Mouse (Mus musculus): ENCODE data around the gene Klhdc4. TPM values are rescaled to one million over a fixed set of nuclear protein-coding genes. Genes with fewer than 3 reads are reported as not detected.

The Klhdc4 gene
- total RNA-seq, 1 experiment from 2014 or later: 25.7 TPM

GRCm38 (mm10) chr8:121788786-121789185 lies 40.6 kb downstream of the Klhdc4 start:
- no peak for ATAC-seq (replicated peaks in 1 of 2; ENCODE audit: insufficient read depth in 1 of 2, low FRiP score in 2 of 2, low TSS enrichment in 1 of 2, low read depth in 1 of 2, poor library complexity in 2 of 2, severe bottlenecking in 2 of 2)

- no peak for ATAC-seq (replicated peaks in 1 of 2; ENCODE audit: insufficient read depth in 1 of 2, low FRiP score in 2 of 2, low TSS enrichment in 1 of 2, low read depth in 1 of 2, poor library complexity in 2 of 2, severe bottlenecking in 2 of 2)
Measured at GRCm38 (mm10) chr8:121786542-121786941, 42.8 kb downstream of the Klhdc4 start.

GRCm38 (mm10) chr8:121782493-121782892 lies 46.9 kb downstream of the Klhdc4 start:
- no peak for ATAC-seq (replicated peaks in 1 of 2; ENCODE audit: insufficient read depth in 1 of 2, low FRiP score in 2 of 2, low TSS enrichment in 1 of 2, low read depth in 1 of 2, poor library complexity in 2 of 2, severe bottlenecking in 2 of 2)

GRCm38 (mm10) chr8:121773876-121774275 lies 55.5 kb downstream of the Klhdc4 start:
- ATAC-seq (replicated peaks in 1 of 2; ENCODE audit: insufficient read depth in 1 of 2, low FRiP score in 2 of 2, low TSS enrichment in 1 of 2, low read depth in 1 of 2, poor library complexity in 2 of 2, severe bottlenecking in 2 of 2): no peak

- no peak for ATAC-seq (replicated peaks in 1 of 2; ENCODE audit: insufficient read depth in 1 of 2, low FRiP score in 2 of 2, low TSS enrichment in 1 of 2, low read depth in 1 of 2, poor library complexity in 2 of 2, severe bottlenecking in 2 of 2)
Measured at GRCm38 (mm10) chr8:121770845-121771752, 58.3 kb downstream of the Klhdc4 start.

- no peak for ATAC-seq (replicated peaks in 1 of 2; ENCODE audit: insufficient read depth in 1 of 2, low FRiP score in 2 of 2, low TSS enrichment in 1 of 2, low read depth in 1 of 2, poor library complexity in 2 of 2, severe bottlenecking in 2 of 2)
Measured at GRCm38 (mm10) chr8:121769621-121770020, 59.7 kb downstream of the Klhdc4 start.

- ATAC-seq (replicated peaks in 1 of 2; ENCODE audit: insufficient read depth in 1 of 2, low FRiP score in 2 of 2, low TSS enrichment in 1 of 2, low read depth in 1 of 2, poor library complexity in 2 of 2, severe bottlenecking in 2 of 2): no peak
Measured at GRCm38 (mm10) chr8:121769095-121769494, 60.3 kb downstream of the Klhdc4 start.

GRCm38 (mm10) chr8:121765594-121766138 lies 63.7 kb downstream of the Klhdc4 start:
- no peak for ATAC-seq (replicated peaks in 1 of 2; ENCODE audit: insufficient read depth in 1 of 2, low FRiP score in 2 of 2, low TSS enrichment in 1 of 2, low read depth in 1 of 2, poor library complexity in 2 of 2, severe bottlenecking in 2 of 2)

GRCm38 (mm10) chr8:121763700-121764013 lies 65.7 kb downstream of the Klhdc4 start:
- no peak for ATAC-seq (replicated peaks in 1 of 2; ENCODE audit: insufficient read depth in 1 of 2, low FRiP score in 2 of 2, low TSS enrichment in 1 of 2, low read depth in 1 of 2, poor library complexity in 2 of 2, severe bottlenecking in 2 of 2)

GRCm38 (mm10) chr8:121762999-121763699 lies 66.2 kb downstream of the Klhdc4 start:
- ATAC-seq (replicated peaks in 1 of 2; ENCODE audit: insufficient read depth in 1 of 2, low FRiP score in 2 of 2, low TSS enrichment in 1 of 2, low read depth in 1 of 2, poor library complexity in 2 of 2, severe bottlenecking in 2 of 2): no peak

GRCm38 (mm10) chr8:121761480-121761879 lies 67.9 kb downstream of the Klhdc4 start:
- peak; percentile 27 to 52 for ATAC-seq (replicated peaks in 1 of 2; ENCODE audit: insufficient read depth in 1 of 2, low FRiP score in 2 of 2, low TSS enrichment in 1 of 2, low read depth in 1 of 2, poor library complexity in 2 of 2, severe bottlenecking in 2 of 2)

- no peak for ATAC-seq (replicated peaks in 1 of 2; ENCODE audit: insufficient read depth in 1 of 2, low FRiP score in 2 of 2, low TSS enrichment in 1 of 2, low read depth in 1 of 2, poor library complexity in 2 of 2, severe bottlenecking in 2 of 2)
Measured at GRCm38 (mm10) chr8:121760484-121760883, 68.9 kb downstream of the Klhdc4 start.

- no peak for ATAC-seq (replicated peaks in 1 of 2; ENCODE audit: insufficient read depth in 1 of 2, low FRiP score in 2 of 2, low TSS enrichment in 1 of 2, low read depth in 1 of 2, poor library complexity in 2 of 2, severe bottlenecking in 2 of 2)
Measured at GRCm38 (mm10) chr8:121758470-121758869, 70.9 kb downstream of the Klhdc4 start.

GRCm38 (mm10) chr8:121751407-121751806 lies 78.0 kb downstream of the Klhdc4 start:
- ATAC-seq (replicated peaks in 1 of 2; ENCODE audit: insufficient read depth in 1 of 2, low FRiP score in 2 of 2, low TSS enrichment in 1 of 2, low read depth in 1 of 2, poor library complexity in 2 of 2, severe bottlenecking in 2 of 2): peak; percentile 51 to 59; a peak in 2 of 4 replicates

GRCm38 (mm10) chr8:121750512-121750911 lies 78.9 kb downstream of the Klhdc4 start:
- no peak for ATAC-seq (replicated peaks in 1 of 2; ENCODE audit: insufficient read depth in 1 of 2, low FRiP score in 2 of 2, low TSS enrichment in 1 of 2, low read depth in 1 of 2, poor library complexity in 2 of 2, severe bottlenecking in 2 of 2)

GRCm38 (mm10) chr8:121749501-121749900 lies 79.9 kb downstream of the Klhdc4 start:
- no peak for ATAC-seq (replicated peaks in 1 of 2; ENCODE audit: insufficient read depth in 1 of 2, low FRiP score in 2 of 2, low TSS enrichment in 1 of 2, low read depth in 1 of 2, poor library complexity in 2 of 2, severe bottlenecking in 2 of 2)
